Mouse (Mus musculus) intestine, embryonic 14.5 days (tissue): ENCODE results near the gene Asgr2. TPM values are rescaled to one million over a fixed set of nuclear protein-coding genes. Genes with fewer than 3 reads are reported as not detected.

Source experiments
- ATAC-seq: fragments of 200-750 bp; cut with Nextera tagmentation; replicated peaks from 2 replicates; pipeline ENCODE4 v1.8.0; 2017; ENCODE audit warnings: low read depth, moderate number of reproducible peaks, moderate TSS enrichment, moderate library complexity; ENCODE audit not compliant: low FRiP score, low TSS enrichment
- DNase-seq: peaks from one replicate; pipeline ENCODE4 v3.0.0-alpha.2; 2018; ENCODE audit warnings: low spot score
- H3K27ac ChIP-seq: fragments of 300-500 bp; sonication (generic); 2 replicates; pipeline ENCODE4 v1.5.1; 2014; ENCODE audit warnings: low read depth, mild to moderate bottlenecking, control low read depth
- H3K27me3 ChIP-seq: fragments of 300-500 bp; sonication (generic); replicated peaks from 2 replicates; pipeline ENCODE4 v1.6.1; 2014; ENCODE audit warnings: low read length, control low read depth; ENCODE audit not compliant: control insufficient read depth, insufficient read depth
- H3K36me3 ChIP-seq: fragments of 300-500 bp; sonication (generic); 2 replicates; pipeline ENCODE4 v1.6.1; 2014; ENCODE audit warnings: low read length, control low read depth; ENCODE audit not compliant: control insufficient read depth, insufficient read depth
- H3K4me1 ChIP-seq: fragments of 300-500 bp; sonication (generic); replicated peaks from 2 replicates; pipeline ENCODE4 v1.6.1; 2014; ENCODE audit warnings: low read length, control low read depth, mixed read lengths; ENCODE audit not compliant: control insufficient read depth, insufficient read depth
- H3K4me2 ChIP-seq: fragments of 300-500 bp; sonication (generic); 2 replicates; pipeline ENCODE4 v1.6.1; 2014; ENCODE audit warnings: low read length
- H3K4me3 ChIP-seq: fragments of 300-500 bp; sonication (generic); 2 replicates; pipeline ENCODE4 v1.5.1; 2014; ENCODE audit warnings: low read depth, low read length, control low read depth, mixed read lengths
- H3K9ac ChIP-seq: fragments of 300-500 bp; sonication (generic); 2 replicates; pipeline ENCODE4 v1.6.1; 2014; ENCODE audit warnings: mild to moderate bottlenecking, low read length
- H3K9me3 ChIP-seq: fragments of 300-500 bp; sonication (generic); 2 replicates; pipeline ENCODE4 v1.6.1; 2016; ENCODE audit warnings: low read length, control low read depth; ENCODE audit not compliant: control insufficient read depth
- WGBS: fragments of 180-500 bp; shearing (Covaris S2); extraction: QIAGEN DNeasy Blood & Tissue Kit; methylation state at CpG from one replicate; pipeline ENCODE4 v1.1.7; 2014; 5-methylcytosine and 5-hydroxymethylcytosine counted together
- polyA plus RNA-seq: library from polyadenylated mRNA; unstranded; fragments of >200 nt; fragmentation: Nextera tagmentation; extraction: Ambion mirVana; gene quantifications from 2 replicates; pipeline ENCODE4 v1.2.1, GENCODE M21; 2014

The Asgr2 gene
- 0.46 TPM in 1 of 2 replicates, not detected in the other for polyA plus RNA-seq

DNA sequence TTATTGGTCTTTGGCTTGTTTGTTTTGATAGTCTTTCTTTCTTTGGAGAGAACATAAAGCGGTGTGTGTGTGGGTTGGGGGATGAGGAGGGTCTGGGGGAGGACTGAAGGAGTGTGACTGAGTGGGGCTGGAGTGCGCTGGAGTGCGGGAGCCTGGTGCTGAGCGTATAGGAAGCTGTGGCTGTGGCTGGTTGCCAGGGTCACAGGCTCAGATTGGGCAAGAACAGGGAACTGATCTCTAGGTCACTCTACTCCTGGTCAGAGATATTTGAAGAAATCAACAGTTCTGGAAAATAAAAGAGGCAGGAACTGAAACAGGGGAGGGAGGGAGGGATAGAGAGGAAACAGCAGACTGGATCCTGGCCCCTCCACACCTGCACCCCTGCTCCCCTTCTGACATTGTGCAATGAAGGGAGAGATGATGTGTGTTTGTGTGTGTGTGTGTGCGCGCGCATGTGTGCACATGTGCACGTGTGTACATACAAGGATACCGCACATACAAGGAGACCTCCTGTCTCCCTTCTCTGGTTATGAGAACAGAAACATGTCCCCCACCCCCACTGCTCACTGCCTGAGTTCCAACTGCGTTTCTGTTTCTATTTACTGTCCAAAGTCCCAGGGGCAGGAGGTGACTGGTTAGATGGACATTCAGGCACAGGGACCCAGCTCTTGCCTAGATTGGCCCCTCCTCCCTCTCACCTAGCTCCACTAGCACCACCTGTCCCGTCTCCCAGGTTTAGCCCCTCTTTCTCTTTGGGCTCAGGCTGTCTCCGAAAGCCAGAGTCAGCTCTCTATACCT lies at the start of gene Asgr2:
Asgr2 (plus strand) TSS at position 659 of the 798 bp plus-strand sequence.
- Histone ChIP-seq H3K4me3 (no peak within 1 kb of the TSS), H3K4me2 (no peak within 1 kb of the TSS), H3K36me3 (no peaks in the 10 kb centered on the region), H3K9me3 (0 out of 2 replicates have a peak, but pooled peaks cover 2% of the 10 kb centered on the region), H3K27me3 (no peaks in the 10 kb centered on the region), H3K4me1 (no peaks in the 10 kb centered on the region), H3K27ac (no peak within 1 kb of the TSS), H3K9ac (no peak within 1 kb of the TSS)
- DNase-seq = no peak
- WGBS = 72% methylated on average over 12 of the region's 12 CpGs
- no peak for ATAC-seq

DNA sequence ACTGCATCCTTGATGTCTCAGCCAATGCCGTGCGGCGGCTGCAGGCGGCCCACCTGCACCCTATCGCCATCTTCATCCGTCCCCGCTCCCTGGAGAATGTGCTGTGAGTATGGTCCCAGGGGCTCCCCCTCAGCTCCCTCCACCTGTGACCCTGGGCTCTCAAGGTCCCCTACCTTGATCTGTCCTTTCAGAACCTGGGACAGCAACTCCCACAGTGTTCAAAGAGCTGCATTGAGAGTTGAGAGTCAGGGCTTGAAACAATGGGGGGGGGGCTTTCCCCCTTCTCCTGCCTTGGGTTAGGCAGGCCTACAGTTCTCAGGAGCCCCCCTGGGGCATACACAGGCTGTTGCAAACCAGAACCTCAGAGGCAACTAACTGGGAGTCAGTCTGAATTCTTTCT lies 48.8 kb upstream of the Asgr2 start:
- Histone ChIP-seq H3K9ac (no peak overlapping the region), H3K4me3 (no peak overlapping the region), H3K4me2 (no peak overlapping the region), H3K27me3 (no peaks in the 10 kb centered on the region), H3K4me1 (0 out of 2 replicates have a peak, but pooled peaks cover 3% of the 10 kb centered on the region), H3K27ac (no peak overlapping the region), H3K36me3 (peaks cover 51% of the 10 kb centered on the region), H3K9me3 (no peaks in the 10 kb centered on the region)
- no peak for ATAC-seq
- 80% methylated on average over 7 of the region's 7 CpGs for WGBS
- no peak for DNase-seq

DNA sequence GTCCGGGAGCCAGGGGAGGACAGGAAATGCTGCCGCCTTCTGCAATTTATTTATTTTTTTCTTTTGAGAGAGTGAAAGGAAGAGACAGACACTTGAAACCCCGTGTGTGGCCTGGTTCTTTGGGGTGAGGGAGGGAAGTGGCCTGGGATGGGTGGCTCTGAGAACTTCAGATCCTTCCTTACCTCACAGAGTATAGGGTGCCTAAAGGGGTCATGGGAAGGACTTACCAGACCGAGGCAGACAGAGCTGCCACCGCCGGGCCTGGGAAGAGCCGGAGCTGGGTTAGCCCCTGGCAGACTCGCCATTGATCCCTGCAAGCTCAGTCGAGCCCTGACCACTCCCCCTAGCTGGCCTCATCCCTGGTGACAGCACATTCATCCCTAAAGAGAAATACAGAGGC lies 47.0 kb upstream of the Asgr2 start:
- H3K27me3 ChIP-seq = no peaks in the 10 kb centered on the region
- H3K4me3 ChIP-seq = no peak overlapping the region
- no peak for ATAC-seq
- no peaks in the 10 kb centered on the region for H3K9me3 ChIP-seq
- no peak for DNase-seq
- H3K27ac ChIP-seq = no peak overlapping the region
- H3K4me1 ChIP-seq = 0 out of 2 replicates have a peak, but pooled peaks cover 3% of the 10 kb centered on the region
- no peak overlapping the region for H3K4me2 ChIP-seq
- H3K9ac ChIP-seq = no peak overlapping the region
- H3K36me3 ChIP-seq = peaks cover 38% of the 10 kb centered on the region
- 27% methylated on average over 9 of the region's 9 CpGs for WGBS

DNA sequence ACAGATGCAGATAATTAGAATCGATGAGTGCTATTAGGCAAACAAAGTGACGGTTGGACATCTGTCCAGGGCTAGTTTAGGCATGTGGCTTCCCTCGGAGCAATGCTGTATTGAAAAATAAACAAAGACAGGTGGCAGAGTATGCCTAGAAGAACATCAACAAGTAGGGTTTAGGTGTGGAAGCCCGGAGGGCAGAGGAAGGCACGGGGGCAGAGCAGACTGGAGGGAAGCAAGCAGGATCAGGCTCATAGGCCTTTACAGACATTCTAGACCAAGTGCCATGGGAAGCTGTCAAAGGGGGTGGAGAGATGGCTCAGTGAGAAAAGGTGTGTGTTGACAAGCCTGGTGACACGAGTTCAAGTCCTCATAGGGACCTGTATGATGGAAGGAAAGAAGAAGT lies 43.1 kb upstream of the Asgr2 start:
- H3K27ac ChIP-seq = no peak overlapping the region

DNA sequence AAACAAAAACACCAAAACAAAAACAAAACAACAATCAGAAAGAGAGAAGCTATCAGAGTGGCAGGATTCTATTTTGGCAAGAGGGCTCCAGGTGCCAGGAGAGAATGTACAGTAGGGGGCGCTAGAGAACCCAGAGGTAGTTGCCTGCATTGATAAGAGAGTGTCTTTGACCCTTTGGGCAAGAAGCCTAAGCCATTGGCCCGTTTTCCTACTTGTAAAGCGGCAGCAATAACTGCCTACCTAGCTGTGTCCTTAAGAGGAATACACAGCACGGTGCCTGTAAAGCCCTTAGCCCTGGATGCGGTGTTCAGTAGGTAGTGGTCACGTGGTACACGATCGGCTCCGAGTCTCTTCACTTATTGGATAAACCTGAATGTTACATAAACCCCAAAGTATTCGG lies 42.6 kb upstream of the Asgr2 start:
- H3K9me3 ChIP-seq = no peaks in the 10 kb centered on the region
- no peaks in the 10 kb centered on the region for H3K36me3 ChIP-seq
- H3K9ac ChIP-seq = no peak overlapping the region
- no peak overlapping the region for H3K4me2 ChIP-seq
- no peak overlapping the region for H3K27ac ChIP-seq
- no peak for ATAC-seq
- no peak for DNase-seq
- 61% methylated on average over 10 of the region's 10 CpGs for WGBS
- H3K4me3 ChIP-seq = no peak overlapping the region
- H3K4me1 ChIP-seq = 0 out of 2 replicates have a peak, but pooled peaks cover 8% of the 10 kb centered on the region
- no peaks in the 10 kb centered on the region for H3K27me3 ChIP-seq

More for the DNA sequence above, 43.1 kb upstream of the Asgr2 start:
- ATAC-seq (no peak), DNase-seq (no peak)
- 67% methylated on average over 6 of the region's 6 CpGs for WGBS
- Histone ChIP-seq H3K36me3 (0 out of 2 replicates have a peak, but pooled peaks cover 3% of the 10 kb centered on the region), H3K9ac (no peak overlapping the region), H3K4me3 (no peak overlapping the region), H3K27me3 (no peaks in the 10 kb centered on the region), H3K4me2 (no peak overlapping the region), H3K9me3 (no peaks in the 10 kb centered on the region), H3K4me1 (0 out of 2 replicates have a peak, but pooled peaks cover 8% of the 10 kb centered on the region)

DNA sequence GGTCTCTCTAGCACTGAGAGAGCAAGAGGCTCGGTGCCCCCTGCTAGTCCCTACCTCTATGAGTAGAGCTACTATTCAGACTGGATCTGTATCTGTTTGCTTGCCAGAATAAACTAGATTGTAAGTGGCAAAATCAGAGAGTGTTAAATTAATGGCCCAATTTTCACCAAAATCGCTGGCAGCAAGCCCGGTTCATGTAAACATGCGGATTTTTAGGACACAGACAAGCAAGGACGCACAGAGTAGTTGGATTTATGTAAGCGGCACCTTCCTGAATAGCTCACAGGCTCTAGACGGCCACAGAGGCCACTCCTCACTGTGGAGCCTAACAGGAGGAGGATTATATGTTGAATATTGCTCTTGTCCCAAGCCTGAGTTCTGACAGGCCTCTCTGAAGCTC lies 39.3 kb upstream of the Asgr2 start:
- H3K36me3 ChIP-seq = no peaks in the 10 kb centered on the region
- H3K27ac ChIP-seq = no peak overlapping the region
- 50% methylated on average over 7 of the region's 7 CpGs for WGBS
- DNase-seq = no peak
- 0 out of 2 replicates have a peak, but pooled peaks cover 8% of the 10 kb centered on the region for H3K4me1 ChIP-seq
- 0 out of 2 replicates have a peak, but pooled peaks cover 2% of the 10 kb centered on the region for H3K27me3 ChIP-seq
- H3K9me3 ChIP-seq = no peaks in the 10 kb centered on the region
- no peak overlapping the region for H3K4me3 ChIP-seq
- ATAC-seq = no peak
- no peak overlapping the region for H3K4me2 ChIP-seq
- H3K9ac ChIP-seq = no peak overlapping the region

DNA sequence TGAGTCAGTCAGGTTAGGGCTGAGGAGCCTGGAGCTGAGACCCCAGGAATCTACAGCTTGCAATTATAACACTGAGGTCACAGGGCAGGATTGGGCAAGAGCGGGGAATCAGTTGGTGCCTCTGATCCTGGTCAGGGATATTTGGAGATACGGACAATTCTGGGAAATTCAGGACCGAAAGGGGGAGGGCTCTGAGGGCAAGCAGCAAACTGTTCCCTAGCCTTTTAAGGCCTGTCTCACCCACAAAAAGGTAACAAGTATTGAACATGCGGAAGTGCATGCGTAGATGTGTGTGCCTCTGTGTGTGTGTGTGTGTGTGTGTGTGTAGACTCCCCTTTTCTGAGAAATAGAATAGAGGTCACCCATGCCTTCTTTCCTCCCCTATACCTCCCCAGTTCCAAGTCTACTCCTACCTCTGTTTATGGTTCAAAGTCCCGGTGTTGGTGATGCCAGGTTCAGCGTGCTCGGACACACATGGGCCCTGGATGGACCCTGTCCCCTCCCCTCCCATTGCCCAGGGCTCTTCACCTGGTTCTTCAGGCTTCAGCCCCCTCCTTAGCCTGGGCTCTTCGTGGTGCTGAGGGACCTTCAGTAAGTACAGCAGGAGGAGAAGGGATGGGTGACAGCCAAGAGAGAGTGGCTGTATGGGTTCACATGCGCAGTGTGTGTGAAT lies 38.4 kb upstream of the Asgr2 start, which contains the start of gene Asgr1:
Asgr1 (plus strand) TSS at position 188 of the 673 bp plus-strand sequence.
- H3K27me3 ChIP-seq = 0 out of 2 replicates have a peak, but pooled peaks cover 2% of the 10 kb centered on the region
- H3K9ac ChIP-seq = no peak within 1 kb of the TSS
- DNase-seq (no peak), ATAC-seq (no peak)
- H3K4me2 ChIP-seq = no peak within 1 kb of the TSS
- H3K36me3 ChIP-seq = no peaks in the 10 kb centered on the region
- no peaks in the 10 kb centered on the region for H3K9me3 ChIP-seq
- H3K4me1 ChIP-seq = 0 out of 2 replicates have a peak, but pooled peaks cover 8% of the 10 kb centered on the region
- H3K4me3 ChIP-seq = no peak within 1 kb of the TSS
- WGBS = 88% methylated on average over 10 of the region's 10 CpGs
- no peak within 1 kb of the TSS for H3K27ac ChIP-seq

DNA sequence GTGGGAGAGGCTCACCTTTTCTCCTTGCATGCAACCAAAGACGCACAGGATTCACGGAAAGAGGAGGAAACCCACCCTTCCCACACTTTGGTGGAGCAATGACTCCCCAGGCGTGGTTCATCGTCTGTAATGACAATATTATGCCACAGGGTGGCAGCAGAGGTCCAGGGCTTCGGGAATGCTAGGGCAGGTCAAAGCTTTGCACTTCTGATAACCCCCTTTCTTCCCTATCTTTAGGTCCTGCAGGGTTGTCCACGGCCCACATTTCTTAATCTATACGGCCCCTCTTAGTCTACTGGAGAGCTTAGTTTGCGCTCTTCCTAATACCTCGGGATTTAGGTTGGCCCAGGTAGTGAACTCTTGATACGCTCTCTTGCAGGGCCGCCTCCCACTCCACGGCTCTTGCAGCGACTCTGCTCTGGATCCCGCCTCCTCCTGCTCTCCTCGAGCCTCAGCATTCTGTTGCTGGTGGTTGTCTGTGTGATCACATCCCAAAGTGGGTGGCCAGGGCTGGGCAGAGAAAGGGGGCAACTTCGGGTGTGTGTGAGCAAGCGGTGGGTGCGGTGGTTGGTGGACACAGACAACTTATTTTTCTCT lies 36.7 kb upstream of the Asgr2 start:
- 0 out of 2 replicates have a peak, but pooled peaks cover 2% of the 10 kb centered on the region for H3K27me3 ChIP-seq
- WGBS = 24% methylated on average over 18 of the region's 18 CpGs
- H3K27ac ChIP-seq = no peak overlapping the region
- no peaks in the 10 kb centered on the region for H3K9me3 ChIP-seq
- no peaks in the 10 kb centered on the region for H3K36me3 ChIP-seq
- no peak overlapping the region for H3K9ac ChIP-seq
- peaks cover 8% of the 10 kb centered on the region; the same call in 1 of the 2 replicates for H3K4me1 ChIP-seq
- 0 out of 2 replicates have a peak, but pooled peaks have one; percentile 8 for ATAC-seq
- peak; percentile 91 for DNase-seq
- no peak overlapping the region for H3K4me3 ChIP-seq
- H3K4me2 ChIP-seq = peak overlapping the region; percentile 33; the same call in 1 of the 2 replicates
